Comparison of ENCODE assay signal across 8 mouse cellular contexts in the genomic region with DNA sequence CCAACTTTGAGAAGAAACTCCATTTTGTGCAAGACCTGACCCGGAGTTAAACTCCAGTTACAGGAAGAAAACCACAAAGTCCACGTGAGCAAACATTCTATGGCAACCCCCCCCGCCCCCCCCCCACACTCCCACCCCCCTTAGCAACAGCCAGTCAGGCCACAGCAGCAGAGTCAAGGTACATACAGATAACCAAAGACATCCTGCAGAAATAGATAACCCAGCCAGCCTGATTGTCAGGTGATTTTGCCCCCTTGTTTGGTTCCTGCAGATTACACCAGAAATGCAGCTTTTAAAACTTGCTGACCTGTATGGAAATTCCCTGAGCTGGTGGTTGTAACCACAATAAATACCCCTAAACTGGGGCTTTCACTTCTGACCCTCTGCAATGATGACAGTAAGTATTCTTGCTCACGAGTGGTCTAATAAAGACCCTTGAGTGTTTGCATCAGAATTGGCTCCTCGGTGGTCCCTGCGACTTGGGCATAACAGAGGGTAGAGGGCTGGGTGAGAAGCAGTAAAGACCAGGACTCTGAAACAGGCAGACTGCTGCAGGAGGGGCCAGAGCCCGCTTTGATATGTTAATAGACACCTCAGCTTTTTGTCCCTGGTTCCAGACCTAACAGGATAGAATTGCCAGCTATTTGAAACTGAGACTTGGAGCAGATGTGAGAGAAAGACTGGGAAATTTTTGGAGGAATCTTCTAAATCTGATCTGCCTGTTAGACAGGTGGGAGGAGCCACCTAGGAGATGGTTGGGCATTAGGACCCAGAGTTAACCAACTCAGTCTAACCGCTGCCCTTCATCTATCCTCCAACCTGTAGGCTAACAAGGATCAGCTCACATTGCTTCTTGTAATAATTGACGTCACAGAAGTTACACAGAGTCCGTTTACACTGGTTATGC. TPM values are rescaled to one million over a fixed set of nuclear protein-coding genes. Genes with fewer than 3 reads are reported as not detected.
DNase-seq lines count a peak whose midpoint lies in the region; ATAC-seq lines count a peak whose summit lies in the region.

No protein-coding gene starts in this region.

- H3K9me3 ChIP-seq in heart, embryonic 13.5 days: no peaks in the 10 kb centered on the region
- no peaks in the 10 kb centered on the region for H3K9me3 ChIP-seq in midbrain, embryonic 11.5 days (ENCODE audit: control insufficient read depth, low read length)

- H3K9ac ChIP-seq in heart, embryonic 13.5 days: peak overlapping the region; percentile 33; the same call in 1 of the 2 replicates
- H3K9ac ChIP-seq in midbrain, embryonic 11.5 days (ENCODE audit: low read length): no peak overlapping the region

- DNase-seq in kidney, adult 11 months: peak; percentile 76
- DNase-seq in kidney, adult 18-20 months: no peak
- peak; percentile 77 for DNase-seq in c-Kit-positive CD71-positive TER-119-negative erythroid progenitor cells, embryonic 14.5 days (ENCODE audit: low read depth)
- peak; percentile 64 for DNase-seq in kidney, postnatal 14 days
- peak; percentile 90 for DNase-seq in midbrain, embryonic 11.5 days (ENCODE audit: low spot score, missing footprints)
- peak; percentile 23 for DNase-seq in thymus, postnatal 4 days
- no peak for DNase-seq in ovary, adult 18-20 months (ENCODE audit: low spot score)

- no peaks in the 10 kb centered on the region for H3K27me3 ChIP-seq in heart, embryonic 13.5 days (replicated peaks)
- no peaks in the 10 kb centered on the region for H3K27me3 ChIP-seq in midbrain, embryonic 11.5 days (ENCODE audit: control insufficient read depth, insufficient read depth, low read length)

- H3K27ac ChIP-seq in heart, embryonic 13.5 days (replicated peaks): peak overlapping the region; percentile 48; the same call in 1 of the 2 replicates
- no peak overlapping the region for H3K27ac ChIP-seq in midbrain, embryonic 11.5 days (ENCODE audit: low read depth, low read length)

- peak overlapping the region; percentile 35 for H3K4me3 ChIP-seq in heart, embryonic 13.5 days
- no peak overlapping the region for H3K4me3 ChIP-seq in midbrain, embryonic 11.5 days (ENCODE audit: low read depth, low read length)

- H3K4me2 ChIP-seq in heart, embryonic 13.5 days: peak overlapping the region; percentile 60
- H3K4me2 ChIP-seq in midbrain, embryonic 11.5 days: peak overlapping the region; percentile 22

- 9% methylated on average over 10 of the region's 10 CpGs for WGBS in heart, embryonic 13.5 days
- WGBS in midbrain, embryonic 11.5 days: 3% methylated on average over 10 of the region's 10 CpGs

- peaks cover 20% of the 10 kb centered on the region for H3K4me1 ChIP-seq in heart, embryonic 13.5 days
- H3K4me1 ChIP-seq in midbrain, embryonic 11.5 days (ENCODE audit: control insufficient read depth, insufficient read depth, low read length): peaks cover 12% of the 10 kb centered on the region

- no peaks in the 10 kb centered on the region for H3K36me3 ChIP-seq in heart, embryonic 13.5 days
- H3K36me3 ChIP-seq in midbrain, embryonic 11.5 days (ENCODE audit: control insufficient read depth, insufficient read depth, low read length): no peaks in the 10 kb centered on the region

- peak; percentile 65 for ATAC-seq in heart, embryonic 13.5 days (ENCODE audit: extremely low read depth, insufficient number of reproducible peaks, low FRiP score, low TSS enrichment)
- peak; percentile 85 for ATAC-seq in midbrain, embryonic 11.5 days (ENCODE audit: low FRiP score)

RNA-seq across cellular contexts. Expression of a gene that starts 5.1 kb away (rescaled TPM):
- 0.69 and 2.6 TPM in 2 replicates for polyA plus RNA-seq in heart, embryonic 13.5 days (2015; fragmentation: Nextera tagmentation; extraction: Ambion mirVana)
- 0.52 and 0.75 TPM in 2 replicates for polyA plus RNA-seq in midbrain, embryonic 11.5 days (2014; fragmentation: Nextera tagmentation; extraction: Ambion mirVana)

RNA-seq across cellular contexts. Expression of a gene that starts 14.9 kb away (rescaled TPM):
- 0.17 and 0.37 TPM in 2 replicates for polyA plus RNA-seq in heart, embryonic 13.5 days (2015; fragmentation: Nextera tagmentation; extraction: Ambion mirVana)
- 0.18 and 0.42 TPM in 2 replicates for polyA plus RNA-seq in midbrain, embryonic 11.5 days (2014; fragmentation: Nextera tagmentation; extraction: Ambion mirVana)

RNA-seq across cellular contexts. Expression of a gene that starts 21.0 kb away (rescaled TPM):
- not detected in 2 replicates for polyA plus RNA-seq in heart, embryonic 13.5 days (2015; fragmentation: Nextera tagmentation; extraction: Ambion mirVana)
- 0.36 TPM in 1 of 2 replicates, not detected in the other for polyA plus RNA-seq in midbrain, embryonic 11.5 days (2014; fragmentation: Nextera tagmentation; extraction: Ambion mirVana)

RNA-seq across cellular contexts. Expression of a gene that starts 26.6 kb away (rescaled TPM):
- polyA plus RNA-seq in heart, embryonic 13.5 days (2015; fragmentation: Nextera tagmentation; extraction: Ambion mirVana): 0.18 TPM in 1 of 2 replicates, not detected in the other
- 0.38 TPM in 1 of 2 replicates, not detected in the other for polyA plus RNA-seq in midbrain, embryonic 11.5 days (2014; fragmentation: Nextera tagmentation; extraction: Ambion mirVana)

RNA-seq across cellular contexts. Expression of a gene that starts 32.6 kb away (rescaled TPM):
- polyA plus RNA-seq in heart, embryonic 13.5 days (2015; fragmentation: Nextera tagmentation; extraction: Ambion mirVana): not detected in 2 replicates
- polyA plus RNA-seq in midbrain, embryonic 11.5 days (2014; fragmentation: Nextera tagmentation; extraction: Ambion mirVana): not detected in 2 replicates

Comparison
In these comparisons a context has a peak if more than half of its experiments do, and no peak if none do; other contexts are left out.
1. DNase-seq: peak in kidney, adult 11 months (single experiment), c-Kit-positive CD71-positive TER-119-negative erythroid progenitor cells, embryonic 14.5 days (single experiment), kidney, postnatal 14 days (single experiment), midbrain, embryonic 11.5 days (single experiment) and thymus, postnatal 4 days (single experiment); none in kidney, adult 18-20 months (single experiment) and ovary, adult 18-20 months (single experiment).